Mouse (Mus musculus): ENCODE data around the gene Klhl22. TPM values are rescaled to one million over a fixed set of nuclear protein-coding genes. Genes with fewer than 3 reads are reported as not detected.

Gene Klhl22
- polyA plus RNA-seq, 1 experiment from 2014 or later = 29.0 TPM

GRCm38 (mm10) chr16:17802456-17802838 lies 43.0 kb downstream of the Klhl22 start:
- Histone ChIP-seq H3K9me3 (ENCODE audit: control insufficient read depth) (no peaks in the 10 kb centered on the region), H3K9ac (ENCODE audit: low read depth, low read length) (no peak overlapping the region), H3K4me2 (replicated peaks; ENCODE audit: low read depth) (peak overlapping the region; percentile 60), H3K27me3 (replicated peaks; ENCODE audit: control insufficient read depth, insufficient read depth, low read length) (peaks cover 76% of the 10 kb centered on the region), H3K4me1 (replicated peaks; ENCODE audit: control insufficient read depth, insufficient read depth, low read length) (0 out of 2 replicates have a peak, but pooled peaks cover 8% of the 10 kb centered on the region), H3K36me3 (ENCODE audit: control insufficient read depth, insufficient read depth) (0 out of 2 replicates have a peak, but pooled peaks cover 4% of the 10 kb centered on the region), H3K27ac (ENCODE audit: low read depth, low read length) (no peak overlapping the region), H3K4me3 (ENCODE audit: low read depth, low read length) (peak overlapping the region; percentile 38)
- TF ChIP-seq CTCF (IDR thresholded peaks at IDR 0.05; ENCODE audit: low read depth) = no peak
- WGBS = 34% methylated on average over 18 of the region's 18 CpGs
- ATAC-seq = no peak

DNA sequence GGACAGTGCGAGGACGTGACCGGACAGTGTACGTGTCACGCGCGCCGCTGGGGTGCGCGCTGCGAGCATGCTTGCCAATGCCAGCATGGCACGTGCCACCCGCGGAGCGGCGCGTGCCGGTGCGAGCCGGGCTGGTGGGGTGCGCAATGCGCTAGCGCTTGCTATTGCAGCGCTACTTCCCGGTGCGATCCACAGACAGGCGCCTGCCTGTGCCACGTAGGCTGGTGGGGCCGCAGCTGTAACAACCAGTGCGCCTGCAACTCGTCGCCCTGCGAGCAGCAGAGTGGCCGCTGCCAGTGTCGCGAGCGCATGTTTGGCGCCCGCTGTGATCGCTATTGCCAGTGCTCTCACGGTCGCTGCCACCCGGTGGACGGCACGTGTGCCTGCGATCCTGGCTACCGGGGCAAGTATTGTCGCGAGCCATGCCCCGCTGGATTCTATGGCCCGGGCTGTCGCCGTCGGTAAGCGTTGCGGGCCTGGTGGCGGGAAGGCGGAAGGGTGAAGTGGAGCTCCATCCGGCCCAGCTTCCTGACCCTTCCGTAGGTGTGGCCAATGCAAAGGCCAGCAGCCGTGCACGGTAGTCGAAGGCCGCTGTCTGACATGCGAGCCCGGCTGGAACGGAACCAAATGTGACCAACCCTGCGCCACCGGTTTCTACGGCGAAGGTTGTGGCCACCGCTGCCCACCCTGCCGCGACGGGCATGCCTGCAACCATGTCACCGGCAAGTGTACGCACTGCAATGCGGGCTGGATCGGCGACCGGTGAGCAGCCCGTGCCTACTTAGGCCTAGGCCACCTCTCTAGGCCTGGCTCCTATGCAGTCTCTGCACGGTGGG lies 43.6 kb downstream of the Klhl22 start:
- Histone ChIP-seq H3K4me1 (replicated peaks; ENCODE audit: control insufficient read depth, insufficient read depth, low read length) (0 out of 2 replicates have a peak, but pooled peaks cover 8% of the 10 kb centered on the region), H3K9me3 (ENCODE audit: control insufficient read depth) (no peaks in the 10 kb centered on the region), H3K9ac (ENCODE audit: low read depth, low read length) (no peak overlapping the region), H3K4me2 (replicated peaks; ENCODE audit: low read depth) (peak overlapping the region; percentile 60), H3K4me3 (ENCODE audit: low read depth, low read length) (peak overlapping the region; percentile 38), H3K27ac (ENCODE audit: low read depth, low read length) (no peak overlapping the region), H3K36me3 (ENCODE audit: control insufficient read depth, insufficient read depth) (0 out of 2 replicates have a peak, but pooled peaks cover 4% of the 10 kb centered on the region), H3K27me3 (replicated peaks; ENCODE audit: control insufficient read depth, insufficient read depth, low read length) (peaks cover 76% of the 10 kb centered on the region)
- 19% methylated on average over 83 of the region's 83 CpGs for WGBS
- TF ChIP-seq CTCF (IDR thresholded peaks at IDR 0.05; ENCODE audit: low read depth) = no peak; the same call in 1 of the 2 replicates
- peak; percentile 12; the same call in 1 of the 2 replicates for ATAC-seq

DNA sequence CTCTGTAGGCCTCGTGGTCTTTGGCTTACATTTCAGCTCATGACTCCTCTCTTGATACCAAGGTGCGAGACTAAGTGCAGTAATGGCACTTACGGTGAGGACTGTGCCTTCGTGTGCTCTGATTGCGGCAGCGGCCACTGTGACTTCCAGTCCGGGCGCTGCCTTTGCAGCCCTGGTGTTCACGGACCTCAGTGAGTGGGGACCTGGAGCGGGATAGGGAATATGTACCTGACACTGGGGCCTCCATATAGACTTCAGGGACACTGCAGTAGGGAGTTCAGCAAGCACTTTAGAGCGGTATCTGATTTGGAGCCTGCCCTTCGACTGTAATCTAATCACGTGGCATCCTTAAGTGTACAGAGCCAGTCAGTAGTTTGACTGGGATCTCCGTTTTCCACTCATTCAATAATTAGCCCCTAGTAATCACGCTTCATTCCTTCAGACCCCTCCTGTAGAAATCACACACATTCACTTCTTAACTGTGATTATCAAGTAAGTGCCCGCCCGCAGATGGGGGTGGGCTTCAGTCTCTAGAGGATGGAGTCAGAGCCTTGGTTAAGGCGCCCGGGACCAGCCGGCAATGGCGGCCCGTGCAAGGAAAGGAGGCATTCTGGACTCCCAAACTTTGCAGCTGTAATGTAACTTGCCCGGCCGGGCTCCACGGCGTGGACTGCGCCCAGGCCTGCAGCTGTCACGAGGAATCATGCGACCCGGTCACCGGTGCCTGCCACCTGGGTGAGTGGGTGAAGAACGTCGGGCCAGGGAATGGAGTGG lies 44.4 kb downstream of the Klhl22 start:
- Histone ChIP-seq H3K9ac (ENCODE audit: low read depth, low read length) (no peak overlapping the region), H3K9me3 (ENCODE audit: control insufficient read depth) (no peaks in the 10 kb centered on the region), H3K36me3 (ENCODE audit: control insufficient read depth, insufficient read depth) (0 out of 2 replicates have a peak, but pooled peaks cover 4% of the 10 kb centered on the region), H3K4me2 (replicated peaks; ENCODE audit: low read depth) (peak overlapping the region; percentile 60), H3K27me3 (replicated peaks; ENCODE audit: control insufficient read depth, insufficient read depth, low read length) (peaks cover 74% of the 10 kb centered on the region), H3K27ac (ENCODE audit: low read depth, low read length) (no peak overlapping the region), H3K4me1 (replicated peaks; ENCODE audit: control insufficient read depth, insufficient read depth, low read length) (0 out of 2 replicates have a peak, but pooled peaks cover 8% of the 10 kb centered on the region), H3K4me3 (ENCODE audit: low read depth, low read length) (peak overlapping the region; percentile 38)
- 40% methylated on average over 33 of the region's 33 CpGs for WGBS
- no peak for ATAC-seq
- no peak for TF ChIP-seq CTCF (IDR thresholded peaks at IDR 0.05; ENCODE audit: low read depth)

GRCm38 (mm10) chr16:17804449-17804912 lies 45.1 kb downstream of the Klhl22 start:
- Histone ChIP-seq H3K9ac (ENCODE audit: low read depth, low read length) (no peak overlapping the region), H3K4me2 (replicated peaks; ENCODE audit: low read depth) (peak overlapping the region; percentile 60), H3K4me1 (replicated peaks; ENCODE audit: control insufficient read depth, insufficient read depth, low read length) (0 out of 2 replicates have a peak, but pooled peaks cover 8% of the 10 kb centered on the region), H3K27me3 (replicated peaks; ENCODE audit: control insufficient read depth, insufficient read depth, low read length) (peaks cover 68% of the 10 kb centered on the region), H3K9me3 (ENCODE audit: control insufficient read depth) (no peaks in the 10 kb centered on the region), H3K4me3 (ENCODE audit: low read depth, low read length) (peak overlapping the region; percentile 26), H3K36me3 (ENCODE audit: control insufficient read depth, insufficient read depth) (0 out of 2 replicates have a peak, but pooled peaks cover 4% of the 10 kb centered on the region), H3K27ac (ENCODE audit: low read depth, low read length) (no peak overlapping the region)
- 11% methylated on average over 33 of the region's 33 CpGs for WGBS
- no peak for TF ChIP-seq CTCF (IDR thresholded peaks at IDR 0.05; ENCODE audit: low read depth)
- no peak for ATAC-seq

DNA sequence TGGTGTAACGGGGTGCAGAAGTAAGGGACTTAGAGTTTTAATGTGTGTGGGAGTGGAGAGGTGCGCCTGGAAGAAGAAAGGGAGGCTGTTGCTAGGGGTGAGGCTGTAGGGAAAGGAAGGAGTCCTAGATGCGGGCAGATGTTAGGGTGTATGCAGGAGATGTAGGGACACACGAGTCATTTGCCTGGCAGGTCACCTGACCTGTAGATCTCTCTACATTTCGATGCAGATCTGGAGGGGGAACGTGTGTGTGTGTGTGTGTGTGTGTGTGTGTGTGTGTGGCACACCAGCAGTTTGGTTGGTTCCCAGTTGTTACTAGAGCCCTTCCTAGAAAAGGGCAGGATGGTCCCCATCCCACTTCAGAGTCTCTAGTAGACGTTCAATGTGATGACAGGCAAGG lies 45.6 kb downstream of the Klhl22 start:
- no peak for ATAC-seq
- WGBS = 42% methylated on average over 7 of the region's 7 CpGs
- H3K27me3 ChIP-seq (replicated peaks; ENCODE audit: control insufficient read depth, insufficient read depth, low read length) = peaks cover 66% of the 10 kb centered on the region
- H3K36me3 ChIP-seq (ENCODE audit: control insufficient read depth, insufficient read depth) = 0 out of 2 replicates have a peak, but pooled peaks cover 4% of the 10 kb centered on the region
- H3K9ac ChIP-seq (ENCODE audit: low read depth, low read length) = no peak overlapping the region
- no peaks in the 10 kb centered on the region for H3K9me3 ChIP-seq (ENCODE audit: control insufficient read depth)
- no peak for TF ChIP-seq CTCF (IDR thresholded peaks at IDR 0.05; ENCODE audit: low read depth)
- H3K4me1 ChIP-seq (replicated peaks; ENCODE audit: control insufficient read depth, insufficient read depth, low read length) = 0 out of 2 replicates have a peak, but pooled peaks cover 8% of the 10 kb centered on the region
- no peak overlapping the region for H3K27ac ChIP-seq (ENCODE audit: low read depth, low read length)
- H3K4me3 ChIP-seq (ENCODE audit: low read depth, low read length) = peak overlapping the region; percentile 26; the same call in 1 of the 2 replicates
- H3K4me2 ChIP-seq (replicated peaks; ENCODE audit: low read depth) = peak overlapping the region; percentile 60

Measured in intestine, postnatal 0 days (tissue).